Mouse (Mus musculus) left cerebral cortex, postnatal 4 days (tissue): ENCODE data around the gene Hoxa6. TPM values are rescaled to one million over a fixed set of nuclear protein-coding genes. Genes with fewer than 3 reads are reported as not detected.

Experiments used
- DNase-seq: peaks from one replicate; pipeline ENCODE4 v3.0.0-alpha.2; 2022
- intact Hi-C: fragments of 180-260 bp; cut with DNase I; formaldehyde crosslinking; loops from one replicate; pipeline ENCODE4 v1.15.1; 2025
- total RNA-seq, 2 experiments: library from RNA; stranded (reverse); gene quantifications; 2 replicates each; pipeline ENCODE4 v1.2.3; 2021

The Hoxa6 gene
- not detected for total RNA-seq

DNA sequence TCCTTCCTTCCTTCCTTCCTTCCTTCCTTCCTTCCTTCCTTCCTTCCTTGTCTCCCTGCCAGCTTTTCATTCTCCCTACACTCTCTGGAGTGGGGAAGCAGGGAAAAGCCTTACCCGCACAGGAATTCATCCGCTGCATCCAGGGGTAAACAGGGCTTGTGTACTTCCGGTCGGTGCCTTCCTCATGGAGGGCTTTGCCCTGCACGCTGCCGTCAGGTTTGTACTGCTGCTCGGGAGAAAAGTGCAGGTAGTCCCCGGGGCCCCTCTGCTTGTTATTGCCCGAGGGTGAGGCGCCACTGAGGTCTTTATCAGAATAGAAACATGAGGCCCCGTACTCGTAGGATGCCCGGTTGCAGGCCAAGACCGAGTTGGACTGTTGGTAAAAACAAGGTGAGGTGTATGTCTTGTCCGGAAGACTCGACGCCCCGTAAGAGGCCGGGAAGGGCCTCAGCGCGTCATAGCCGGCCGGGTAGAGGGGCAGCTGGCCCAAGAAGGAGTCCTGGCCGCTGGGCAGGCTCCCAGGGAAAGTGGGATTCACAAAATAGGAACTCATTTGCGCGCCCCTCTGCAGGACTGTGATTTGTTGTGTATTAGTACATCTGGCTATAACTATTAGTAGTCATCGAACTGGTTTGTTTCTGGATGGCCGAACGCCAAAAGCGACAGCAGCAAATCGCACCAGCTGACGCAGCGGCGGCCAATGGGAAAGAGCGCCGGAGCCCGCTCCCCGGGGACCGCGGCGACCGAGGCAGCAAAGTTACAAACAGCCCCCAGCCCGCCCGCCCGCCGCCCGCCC is at the start of gene Hoxa6:
Gene Hoxa6 (minus strand): TSS at position 651 of the 796 bp plus-strand sequence.
- DNase-seq, result no peak
- intact Hi-C loops, result no loop called here

DNA sequence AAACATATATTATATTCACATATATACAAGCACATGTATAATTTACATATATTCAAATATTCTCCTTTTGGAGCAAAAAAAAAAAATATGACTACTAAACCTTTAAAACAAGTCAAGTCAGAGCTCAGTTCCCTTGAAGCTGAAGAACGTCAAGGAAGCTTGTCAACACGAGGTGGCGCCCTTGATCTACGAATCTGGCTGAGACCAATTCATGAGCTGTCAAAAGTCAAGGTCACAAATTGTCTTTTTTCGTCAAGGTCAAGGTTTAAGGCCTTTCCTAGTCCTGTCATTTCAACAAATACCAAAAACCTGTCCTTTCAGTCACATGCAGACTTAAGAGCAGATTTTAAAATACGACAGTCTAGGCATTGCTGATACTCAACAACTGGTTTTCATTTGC is 48.4 kb upstream of the Hoxa6 start:
- peak; percentile 87 for DNase-seq
- intact Hi-C loops, result no loop called here

DNA sequence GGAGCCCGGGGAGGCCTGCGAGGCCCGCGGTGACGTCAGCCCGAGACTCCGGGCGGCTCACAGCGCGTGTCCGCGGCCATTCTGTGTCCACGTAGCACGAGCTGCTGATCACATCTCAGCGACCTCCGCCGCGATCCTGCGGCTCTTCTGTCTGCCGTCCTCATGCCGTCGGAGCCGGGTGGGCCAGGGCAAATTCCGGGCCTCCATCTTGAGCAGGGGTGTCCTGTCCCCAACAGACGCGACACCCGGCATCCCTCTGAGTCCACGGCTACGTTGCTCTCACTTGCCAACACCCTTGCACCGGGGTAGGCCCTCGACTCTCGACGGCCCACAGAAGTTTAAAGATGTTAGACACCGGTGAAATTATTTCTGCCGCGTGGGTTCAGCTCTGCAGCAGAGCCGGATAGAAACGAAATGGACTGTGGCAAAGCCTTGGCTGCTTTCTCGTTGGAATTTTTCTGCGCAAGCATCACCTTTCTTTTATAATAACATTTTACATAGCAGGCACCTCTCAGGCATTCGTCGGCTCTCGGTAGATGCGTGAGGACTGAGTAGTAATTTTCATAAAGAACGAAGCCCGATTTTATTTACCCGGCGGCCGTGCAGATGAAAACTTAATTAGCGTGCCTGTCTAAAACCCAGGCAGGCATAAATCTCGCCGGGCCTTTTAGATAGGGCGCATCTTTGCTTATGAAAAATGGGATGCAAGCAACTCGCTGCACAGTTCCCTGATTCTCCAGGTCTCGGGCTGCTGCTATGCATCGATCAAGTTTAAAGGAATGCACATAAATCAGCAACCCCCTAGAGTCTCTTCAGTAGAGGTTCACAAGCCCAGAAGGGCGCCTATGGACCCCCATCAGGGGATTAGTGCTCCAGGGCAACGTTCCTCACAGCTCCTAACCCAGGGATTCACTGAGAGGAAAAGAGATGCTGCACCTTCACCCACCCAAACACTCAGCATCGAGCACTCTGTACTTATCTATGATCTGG is 45.3 kb upstream of the Hoxa6 start:
- intact Hi-C loops, result no loop called here
- no peak for DNase-seq

DNA sequence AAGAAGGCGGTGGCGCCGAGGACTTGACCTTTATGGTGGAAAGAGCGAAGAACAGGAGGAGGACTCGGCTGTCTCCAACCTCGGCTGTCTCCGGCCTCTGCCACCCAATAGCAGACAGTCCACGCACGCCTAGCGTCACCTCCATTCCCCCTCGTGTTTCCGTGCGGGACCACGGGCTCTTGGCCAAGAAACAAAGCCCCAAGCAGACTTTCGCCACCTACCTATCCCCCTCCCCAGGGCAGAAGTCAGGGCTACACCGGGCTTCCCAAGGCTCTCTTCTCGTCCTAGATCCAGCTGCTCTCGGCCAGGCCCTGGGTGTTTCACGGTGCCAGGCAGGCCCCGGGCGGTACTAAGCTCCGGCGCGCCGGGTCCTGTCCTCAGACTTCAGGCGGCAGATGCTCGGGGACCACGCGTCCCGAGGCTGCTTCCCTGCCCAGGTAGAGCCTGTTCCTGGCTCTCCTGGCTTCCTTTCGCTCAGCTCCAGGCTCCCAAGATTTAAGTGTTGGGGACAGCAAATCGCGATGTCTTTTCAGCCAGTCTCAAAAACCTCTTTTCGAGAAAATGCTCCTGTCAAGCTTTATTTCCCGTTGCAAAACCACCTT is 44.4 kb upstream of the Hoxa6 start:
- intact Hi-C loops, result no loop called here
- DNase-seq, result no peak

DNA sequence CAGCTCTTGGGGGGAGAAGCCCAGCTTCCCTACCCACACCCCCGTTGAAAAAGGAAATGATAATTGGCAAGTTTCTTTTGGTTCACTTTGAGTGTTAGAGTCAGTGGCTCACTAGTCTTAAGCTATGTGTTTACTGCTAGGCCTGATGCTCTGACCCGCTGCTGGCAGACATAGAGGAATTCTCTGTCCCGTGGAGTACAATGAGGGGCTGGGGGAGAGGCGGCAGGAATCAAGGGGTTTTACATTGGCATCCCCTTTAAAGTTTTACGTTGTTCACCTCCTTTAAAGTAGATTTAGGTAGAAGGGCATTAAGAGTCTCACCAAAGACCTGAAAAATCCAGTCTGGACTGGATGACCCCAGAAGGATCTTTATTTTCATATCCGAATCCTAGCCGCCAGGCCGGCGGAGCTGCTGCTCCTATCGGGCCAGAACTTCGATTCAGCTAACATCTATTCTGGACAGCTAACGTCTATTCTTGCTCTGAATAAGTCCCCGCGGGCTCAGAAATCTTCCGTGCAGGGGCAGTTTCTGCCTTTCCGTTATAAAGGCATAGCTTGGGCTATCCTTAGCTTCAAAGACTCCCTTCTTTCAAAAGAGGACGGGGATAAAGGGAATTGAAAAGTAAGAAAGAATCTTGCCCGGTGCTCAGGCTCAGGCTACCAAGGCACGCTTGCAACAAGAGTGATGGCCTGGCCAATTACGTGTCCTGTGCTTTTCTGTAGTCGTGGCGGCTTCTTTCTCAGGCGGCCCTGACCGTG is 43.7 kb upstream of the Hoxa6 start:
- intact Hi-C loops, result no loop called here
- DNase-seq, result no peak

DNA sequence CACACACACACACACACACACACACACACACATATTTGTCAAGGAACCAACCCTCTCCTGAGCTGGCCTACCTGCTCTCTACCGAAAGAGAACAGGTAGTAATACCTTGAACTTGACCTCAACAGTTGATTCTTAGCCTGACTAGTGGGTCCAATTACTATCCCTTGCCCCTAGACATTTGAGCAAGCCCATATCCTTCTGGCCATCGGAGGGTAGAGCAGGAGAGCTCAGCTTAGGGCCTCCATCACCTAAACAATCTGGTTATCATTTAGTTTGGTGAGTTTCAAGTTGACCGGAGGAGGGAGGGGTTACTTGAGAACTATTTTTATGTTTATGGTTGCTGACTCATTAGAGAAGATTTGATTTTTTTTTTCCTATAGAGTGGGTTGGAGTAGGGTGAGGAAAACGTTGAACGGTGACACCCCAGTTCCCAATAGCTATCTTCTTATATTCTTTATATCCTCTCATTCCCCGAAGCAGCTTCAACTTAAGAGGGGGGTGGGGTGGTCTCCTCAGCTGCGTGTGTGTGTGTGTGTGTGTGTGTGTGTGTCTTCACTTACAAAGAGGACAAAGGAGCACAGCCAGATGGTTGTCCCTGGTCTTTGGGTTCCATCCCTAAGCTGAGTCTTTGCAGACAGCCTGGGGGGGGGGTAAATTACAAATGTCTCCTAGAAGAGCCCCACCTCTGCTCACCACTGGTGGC is 42.8 kb upstream of the Hoxa6 start:
- intact Hi-C loops, result no loop called here
- no peak for DNase-seq

DNA sequence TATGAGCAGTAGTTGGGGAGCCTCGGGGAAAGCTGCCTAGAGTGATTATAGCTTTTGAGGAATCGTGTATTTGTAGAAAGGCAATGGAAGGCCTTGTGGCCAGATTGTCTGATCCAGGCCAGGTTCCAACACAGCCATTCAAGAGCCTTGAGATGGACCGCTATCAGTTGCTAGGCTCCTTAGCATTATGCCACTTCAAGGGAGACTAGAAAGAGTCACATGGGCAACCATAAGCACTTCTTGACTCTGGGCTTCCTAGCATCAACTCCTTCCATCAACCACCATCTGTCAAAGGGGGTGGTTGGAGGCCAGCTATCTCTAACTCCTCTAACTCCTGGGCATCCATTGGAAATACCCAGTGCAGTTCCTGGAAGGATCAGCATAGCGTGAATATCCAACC is 41.3 kb upstream of the Hoxa6 start:
- intact Hi-C loops, result no loop called here
- DNase-seq, result no peak

DNA sequence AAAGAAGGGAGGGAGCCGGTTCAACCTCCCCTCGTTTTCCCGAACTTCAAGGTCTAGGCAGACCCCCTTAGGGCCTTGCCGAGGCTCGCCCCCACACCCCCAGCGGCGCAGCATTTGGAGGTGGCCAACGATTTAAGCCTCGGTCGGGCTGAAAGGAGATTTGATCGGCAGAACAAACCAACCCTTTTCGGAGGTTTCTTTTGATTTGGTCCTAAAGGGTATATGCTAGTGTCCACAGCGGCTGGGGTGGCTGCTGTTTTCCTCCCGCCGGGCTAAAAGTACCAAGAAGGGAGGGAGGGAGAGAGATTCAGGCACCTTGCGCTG is 40.9 kb upstream of the Hoxa6 start:
- intact Hi-C loops, result no loop called here

DNA sequence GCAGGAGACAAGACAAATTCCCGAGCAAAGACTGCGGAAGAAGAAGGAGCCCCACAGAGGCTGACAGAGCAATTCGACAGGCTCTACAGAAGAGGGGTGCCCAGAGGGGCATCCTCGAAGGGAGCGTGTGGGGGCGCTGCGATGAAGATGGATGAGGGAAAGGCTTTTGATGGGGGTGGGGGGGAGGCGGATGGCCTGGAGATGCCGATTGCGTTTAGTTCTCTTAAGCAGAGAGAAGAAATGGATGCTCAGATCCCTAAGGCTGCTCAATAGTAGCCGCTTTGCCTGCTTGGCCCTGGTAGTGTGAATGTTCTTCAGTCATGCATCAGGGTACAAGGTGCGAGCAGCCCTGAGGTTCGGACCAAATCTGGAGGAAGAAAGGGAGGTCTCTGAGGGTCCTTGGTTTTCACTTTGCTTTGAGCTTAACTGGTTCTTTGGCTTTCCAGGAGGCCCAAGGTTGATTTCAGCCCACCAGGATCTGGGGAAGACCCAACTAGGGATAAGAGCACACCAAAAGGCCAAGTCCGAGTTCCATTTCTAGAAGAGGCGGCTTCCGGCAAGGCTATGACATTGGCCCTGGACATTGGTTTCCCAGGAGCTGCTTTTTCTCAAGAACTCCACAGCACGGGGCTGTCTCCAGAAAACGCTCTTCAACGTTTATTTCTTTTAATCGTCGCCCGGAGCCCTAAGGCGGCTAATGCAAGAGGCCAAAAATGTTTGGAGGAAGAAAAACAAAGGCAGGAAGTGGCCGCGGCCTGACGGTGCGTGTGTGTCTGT is 40.3 kb upstream of the Hoxa6 start:
- DNase-seq, result no peak
- intact Hi-C loops, result no loop called here

More for the DNA sequence above, 40.9 kb upstream of the Hoxa6 start:
- no peak for DNase-seq

DNA sequence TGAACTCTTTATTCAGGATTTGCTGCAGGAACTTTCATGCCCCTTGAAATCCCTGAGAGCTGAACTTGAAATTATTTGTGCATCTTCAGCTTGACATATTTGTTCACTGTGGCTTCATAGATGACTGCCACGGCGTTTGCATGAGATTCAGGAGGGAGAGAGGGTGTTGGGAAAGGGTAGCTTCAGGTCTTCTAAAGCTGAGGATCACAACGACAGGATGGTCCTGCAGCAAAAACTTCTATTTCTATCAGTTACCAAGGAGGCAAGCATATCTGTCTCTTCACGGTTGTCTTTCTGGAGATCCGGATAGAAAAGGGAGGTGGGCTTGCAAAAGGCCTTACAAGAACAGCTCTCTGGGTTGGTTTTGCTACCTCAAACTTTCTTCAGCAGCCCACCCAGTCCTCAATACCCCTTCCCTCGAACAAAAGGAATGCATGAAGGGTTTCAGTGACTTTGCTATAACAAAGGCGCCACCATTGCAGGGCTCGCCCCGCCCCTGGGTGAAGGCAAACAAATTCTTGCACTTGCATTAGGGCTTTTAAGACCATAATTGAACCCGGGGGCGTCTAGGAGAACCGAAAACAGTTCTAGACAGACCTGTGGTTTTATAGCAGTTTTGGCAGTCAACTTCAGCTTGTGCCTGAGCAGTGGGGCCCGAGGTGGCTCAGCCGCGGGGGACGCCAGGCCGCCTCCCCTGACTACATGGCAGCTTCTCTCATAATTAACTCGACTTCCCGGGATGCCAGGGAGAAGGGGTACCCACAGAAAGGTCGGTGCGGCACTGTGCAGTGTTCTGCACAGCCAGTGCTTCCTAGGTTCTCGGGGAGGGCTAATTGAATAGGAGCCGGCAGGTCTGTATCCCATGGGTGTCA is 39.5 kb upstream of the Hoxa6 start:
- intact Hi-C loops, result no loop called here
- DNase-seq, result no peak

DNA sequence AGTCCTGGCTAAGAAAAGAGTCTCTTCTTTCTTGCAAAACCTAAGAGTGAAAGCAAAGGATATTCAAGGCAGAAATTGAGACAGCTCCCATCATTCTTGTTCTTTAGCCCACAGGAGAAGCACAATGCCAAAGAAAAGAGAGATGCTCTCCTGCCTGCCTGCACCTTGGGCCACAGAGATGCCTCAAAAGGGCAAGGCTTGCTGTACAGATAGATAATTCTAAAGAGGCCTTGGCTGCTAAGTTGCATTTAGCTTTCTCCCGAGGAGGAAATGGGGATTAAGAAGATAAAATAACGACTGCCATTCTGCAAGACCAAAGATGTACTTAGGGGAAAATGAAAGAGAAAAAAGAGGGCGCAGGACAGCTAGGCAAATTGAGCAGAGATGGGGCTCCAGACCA is 38.4 kb upstream of the Hoxa6 start:
- intact Hi-C loops, result no loop called here
- DNase-seq, result no peak

DNA sequence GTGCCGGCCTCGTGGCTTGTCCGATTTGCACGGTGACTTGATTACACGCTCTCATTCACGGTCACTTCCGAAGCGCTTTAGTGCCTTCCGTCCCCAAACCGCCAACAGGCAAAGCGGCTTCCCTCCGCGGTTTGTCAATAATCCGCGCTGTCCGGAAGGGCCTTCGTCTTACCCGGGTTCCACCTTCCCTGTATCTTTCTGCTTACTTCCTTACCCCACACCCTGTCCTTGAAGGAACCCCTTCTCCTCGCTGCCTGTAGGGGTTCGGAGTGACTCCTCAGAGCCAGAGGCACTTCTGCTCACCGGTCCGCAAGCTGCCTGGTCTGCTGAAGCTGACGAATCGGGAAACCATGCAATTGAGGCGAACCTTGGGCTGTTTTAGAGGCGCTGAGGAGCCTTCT is 37.9 kb upstream of the Hoxa6 start:
- intact Hi-C loops, result no loop called here
- no peak for DNase-seq

DNA sequence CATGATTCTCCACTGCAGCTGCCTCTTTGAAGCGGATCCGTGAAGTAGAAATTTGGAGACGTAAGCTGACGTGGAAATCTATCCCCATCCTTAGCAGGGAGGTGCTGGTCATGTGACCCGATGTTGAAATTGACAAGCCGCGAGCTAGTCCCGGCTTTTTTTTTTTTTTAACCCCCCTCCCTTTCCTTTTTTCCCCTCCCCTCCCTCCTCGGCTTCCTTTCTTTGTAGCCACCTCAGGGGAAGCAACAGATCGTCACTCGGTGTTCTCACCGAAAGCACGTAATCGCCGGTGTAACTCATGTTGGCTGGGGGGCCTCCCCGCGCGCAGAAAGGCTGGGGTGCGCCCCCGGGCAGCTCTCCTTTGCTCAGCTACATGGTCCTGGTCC is 37.2 kb upstream of the Hoxa6 start, which contains the start of gene Hoxa11:
Gene Hoxa11 (minus strand): TSS at position 54 of the 386 bp plus-strand sequence.
- intact Hi-C loops, result no loop called here
- DNase-seq, result no peak

DNA sequence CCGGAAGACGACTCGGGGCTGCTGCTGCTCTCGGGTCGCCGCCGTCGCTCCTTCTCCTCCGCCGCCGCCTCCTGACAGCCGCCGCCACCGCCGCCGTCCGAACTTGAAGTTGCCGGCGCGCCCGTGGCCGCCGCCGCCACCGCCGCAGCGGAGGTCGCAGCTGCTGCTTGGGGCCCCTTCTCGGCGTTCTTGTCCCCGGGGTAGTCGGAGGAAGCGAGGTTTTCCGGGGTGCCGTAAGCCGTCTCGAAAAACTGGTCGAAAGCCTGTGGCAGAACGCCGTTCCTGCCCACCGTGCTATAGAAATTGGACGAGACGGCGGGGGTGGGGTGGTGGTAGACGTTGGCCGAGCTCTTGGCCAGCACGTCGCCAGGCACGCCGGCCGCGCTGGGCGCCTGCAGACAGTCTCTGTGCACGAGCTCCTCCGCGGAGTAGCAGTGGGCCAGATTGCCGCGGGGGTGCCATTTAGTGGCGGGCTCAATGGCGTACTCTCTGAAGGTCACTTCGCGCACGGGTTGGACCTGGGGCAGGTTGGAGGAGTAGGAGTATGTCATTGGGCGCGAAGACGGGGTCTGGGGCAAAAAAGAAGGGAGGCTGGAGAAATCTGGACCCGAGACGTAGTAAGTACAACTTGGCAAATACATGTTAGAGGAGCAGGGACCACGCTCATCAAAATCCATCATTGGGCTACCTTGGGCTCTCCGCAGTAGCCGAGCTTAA is 36.7 kb upstream of the Hoxa6 start:
- no peak for DNase-seq
- intact Hi-C loops, result no loop called here

DNA sequence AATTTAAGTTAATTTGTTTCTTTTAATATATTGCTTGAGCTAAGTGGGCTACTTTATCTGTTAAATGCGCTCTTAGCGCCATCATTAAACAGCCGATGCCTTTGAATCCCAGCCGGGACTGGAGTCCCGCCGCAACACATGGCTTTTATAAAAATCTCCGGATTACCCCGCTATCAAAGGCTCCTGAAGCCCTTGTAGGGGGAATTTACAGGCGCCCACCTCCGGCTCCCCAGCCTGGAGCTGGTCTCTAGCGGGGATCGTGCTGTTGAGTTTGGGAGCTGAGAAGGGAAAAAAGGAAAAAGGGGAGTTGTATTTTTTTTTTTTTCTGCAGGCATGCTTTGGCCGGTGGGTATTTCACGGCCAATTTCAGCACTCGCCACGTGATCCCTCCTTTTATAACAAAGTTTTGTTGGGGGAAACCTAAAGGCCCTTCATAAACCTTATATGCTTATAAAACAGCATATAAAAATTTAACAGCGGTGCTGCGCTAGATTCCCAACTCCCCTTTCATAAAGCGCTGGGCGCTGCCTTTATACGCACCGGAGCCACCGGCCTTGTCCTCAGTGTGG is 36.0 kb upstream of the Hoxa6 start:
- intact Hi-C loops, result no loop called here
- no peak for DNase-seq

DNA sequence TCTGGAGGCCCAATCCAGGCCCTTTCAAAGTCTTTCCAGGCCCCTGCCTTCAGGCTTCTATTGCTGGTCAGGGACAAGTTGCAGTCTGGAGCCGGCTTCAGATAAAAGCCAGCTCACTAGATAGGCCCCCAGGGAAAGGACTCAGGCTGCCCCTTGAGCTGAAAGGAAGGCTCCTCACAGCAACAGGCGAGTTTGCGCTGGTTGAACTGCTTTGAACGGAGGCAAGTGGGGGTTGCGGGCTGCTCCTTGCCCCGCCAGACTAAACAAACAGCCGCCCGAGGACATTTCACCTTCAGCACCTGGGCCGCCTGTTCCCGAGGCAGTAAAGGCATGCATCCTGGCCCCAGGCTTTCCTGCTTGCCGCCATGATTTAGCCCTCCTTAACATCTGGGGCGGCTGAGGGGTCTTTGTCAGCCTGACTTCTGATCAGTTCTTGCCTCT is 35.2 kb upstream of the Hoxa6 start:
- intact Hi-C loops, result no loop called here
- DNase-seq, result no peak

DNA sequence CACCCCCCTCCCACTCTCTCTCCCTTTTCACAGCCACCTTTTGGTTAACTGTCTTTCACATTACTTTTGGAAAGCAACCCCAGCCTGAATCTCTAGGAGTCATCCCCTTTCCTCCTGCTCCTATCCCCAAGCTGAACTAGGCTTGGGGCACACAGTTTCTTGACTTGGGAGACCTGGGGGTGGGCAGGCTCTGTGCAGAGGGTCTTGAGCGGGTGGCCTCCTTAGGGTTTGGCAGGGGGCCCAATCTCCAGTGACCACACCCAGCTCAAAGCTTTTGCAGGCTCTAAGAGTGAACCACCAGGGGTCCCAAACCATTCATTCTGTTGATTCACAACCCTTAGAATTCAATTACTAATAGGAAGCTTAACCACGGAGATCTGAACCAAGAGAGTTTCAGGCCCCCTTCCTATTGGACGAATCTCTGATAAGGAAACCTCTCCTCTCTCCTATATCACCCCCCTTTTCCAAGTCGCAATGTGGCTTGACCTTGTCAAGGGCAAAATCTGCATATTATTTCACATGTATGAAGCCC is 34.3 kb upstream of the Hoxa6 start:
- no peak for DNase-seq
- intact Hi-C loops, result no loop called here
